ENCODE assay signal across 9 mouse cellular contexts in genomic region chr12:56636534-56637180, GRCm38 (mm10). TPM values are rescaled to one million over a fixed set of nuclear protein-coding genes. Genes with fewer than 3 reads are reported as not detected.
DNase-seq lines count a peak whose midpoint lies in the region; ATAC-seq and TF ChIP-seq lines count a peak whose summit lies in the region.
"Had no signal": no experiment of that assay in that cellular context is flagged by ENCODE, and none has a peak within 500 bp of the region (broad histone marks: within the 10 kb centered on the region; RNA-seq: fewer than 3 reads in every experiment).

No protein-coding gene starts in this region.

- peak; percentile 68 for TF ChIP-seq RAD21 in CH12.LX (IDR thresholded peaks at IDR 0.05; ENCODE audit: low read depth, low read length)

- ATAC-seq in hindbrain, embryonic 13.5 days (ENCODE audit: low FRiP score): peak; percentile 88

- no peak for TF ChIP-seq EP300 in CH12.LX (IDR thresholded peaks at IDR 0.05; ENCODE audit: low read length)

- DNase-seq in CH12.LX (ENCODE audit: extremely low read depth): peak; percentile 61
- peak; percentile 70 for DNase-seq in ZHBTc4 (ENCODE audit: low read depth, low spot score)
- peak; percentile 68 for DNase-seq in forebrain, embryonic 10.5 days (ENCODE audit: extremely low spot score, low spot score)
- DNase-seq in layer of hippocampus, adult 9-10 months (ENCODE audit: low spot score): peak; percentile 44
- DNase-seq in lung, postnatal 14 days: peak; percentile 22
- DNase-seq in thymus, postnatal 4 days: no peak

- H3K27me3 ChIP-seq in CH12.LX (replicated peaks): no peaks in the 10 kb centered on the region
- peaks cover 52% of the 10 kb centered on the region for H3K27me3 ChIP-seq in forebrain, embryonic 10.5 days (ENCODE audit: poor library complexity, severe bottlenecking)
- H3K27me3 ChIP-seq in hindbrain, embryonic 13.5 days: peaks cover 55% of the 10 kb centered on the region
- no peaks in the 10 kb centered on the region for H3K27me3 ChIP-seq in small intestine, adult 2 months (ENCODE audit: control insufficient read depth, insufficient read depth, low read length)

- WGBS in forebrain, embryonic 10.5 days: 23% methylated on average over 14 of the region's 14 CpGs
- WGBS in hindbrain, embryonic 13.5 days: 25% methylated on average over 14 of the region's 14 CpGs
- 25% methylated on average over 14 of the region's 14 CpGs for WGBS in small intestine, adult 2 months

- no peaks in the 10 kb centered on the region for H3K79me2 ChIP-seq in CH12.LX (replicated peaks; ENCODE audit: control insufficient read depth, extremely low read depth, insufficient read depth, poor library complexity, severe bottlenecking)

- peak overlapping the region in 1 of 3 experiments; percentile 29 for H3K4me3 ChIP-seq in CH12.LX (replicated peaks in 1 of 3; ENCODE audit: low read depth in 2 of 3, low read length in 2 of 3, poor library complexity in 1 of 3)
- peak overlapping the region; percentile 36 for H3K4me3 ChIP-seq in forebrain, embryonic 10.5 days
- no peak overlapping the region for H3K4me3 ChIP-seq in hindbrain, embryonic 13.5 days
- no peak overlapping the region for H3K4me3 ChIP-seq in small intestine, adult 2 months (ENCODE audit: low read depth, low read length)

- in situ Hi-C loops in CH12.LX (cut with MboI; ENCODE audit: low pct_ligation_motif_present, low pct_unique_long_range_greater_than_20kb, low sequenced_read_pairs): no loop called here

- H3K36me3 ChIP-seq in CH12.LX (replicated peaks in 1 of 2; ENCODE audit: control insufficient read depth in 1 of 2, insufficient read depth in 1 of 2, low read length in 1 of 2): no peaks in the 10 kb centered on the region
- no peaks in the 10 kb centered on the region for H3K36me3 ChIP-seq in forebrain, embryonic 10.5 days (replicated peaks)
- no peaks in the 10 kb centered on the region for H3K36me3 ChIP-seq in hindbrain, embryonic 13.5 days
- no peaks in the 10 kb centered on the region for H3K36me3 ChIP-seq in small intestine, adult 2 months (ENCODE audit: control insufficient read depth, insufficient read depth, low read length)

- peak overlapping the region; percentile 44; the same call in 1 of the 2 replicates for H3K9ac ChIP-seq in CH12.LX (ENCODE audit: insufficient read depth, low read depth)
- no peak overlapping the region for H3K9ac ChIP-seq in hindbrain, embryonic 13.5 days

- TF ChIP-seq CTCF in CH12.LX (conservative IDR thresholded peaks at IDR 0.05 in 1 of 2, IDR thresholded peaks at IDR 0.05 in 1 of 2; ENCODE audit: low read depth in 2 of 2, low read length in 2 of 2): peak; percentile 79 to 82
- peak; percentile 24; the same call in 1 of the 2 replicates for TF ChIP-seq CTCF in small intestine, adult 2 months (IDR thresholded peaks at IDR 0.05; ENCODE audit: extremely low read depth, insufficient read length, insufficient replicate concordance, low read depth, low read length)

- no peaks in the 10 kb centered on the region for H3K9me3 ChIP-seq in CH12.LX (replicated peaks; ENCODE audit: low read length)
- no peaks in the 10 kb centered on the region for H3K9me3 ChIP-seq in forebrain, embryonic 10.5 days
- no peaks in the 10 kb centered on the region for H3K9me3 ChIP-seq in hindbrain, embryonic 13.5 days

- dilution Hi-C loops in CH12.LX (cut with MboI; ENCODE audit: extremely low pct_ligation_motif_present, extremely low pct_unique_long_range_greater_than_20kb, low sequenced_read_pairs): no loop called here

- no peak overlapping the region for H3K27ac ChIP-seq in CH12.LX (ENCODE audit: insufficient read depth, low read depth)
- no peak overlapping the region for H3K27ac ChIP-seq in forebrain, embryonic 10.5 days
- H3K27ac ChIP-seq in hindbrain, embryonic 13.5 days: no peak overlapping the region
- no peak overlapping the region for H3K27ac ChIP-seq in small intestine, adult 2 months (ENCODE audit: insufficient read depth, low read depth, low read length)

- H3K4me1 ChIP-seq in CH12.LX (ENCODE audit: control insufficient read depth in 1 of 2, insufficient read depth in 2 of 2): no peaks in the 10 kb centered on the region
- peaks cover 7% of the 10 kb centered on the region; the same call in 1 of the 2 replicates for H3K4me1 ChIP-seq in forebrain, embryonic 10.5 days
- no peaks in the 10 kb centered on the region; the same call in 1 of the 2 replicates for H3K4me1 ChIP-seq in hindbrain, embryonic 13.5 days (replicated peaks)
- H3K4me1 ChIP-seq in small intestine, adult 2 months (ENCODE audit: control insufficient read depth, insufficient read depth, insufficient read length, low read length): no peaks in the 10 kb centered on the region

- TF ChIP-seq POLR2A in CH12.LX (IDR thresholded peaks at IDR 0.05; ENCODE audit: low read depth, low read length): no peak
- no peak for TF ChIP-seq POLR2A in small intestine, adult 2 months (IDR thresholded peaks at IDR 0.05; ENCODE audit: low read depth, low read length)

- H3K4me2 ChIP-seq in CH12.LX (ENCODE audit: insufficient read depth, low read depth, poor library complexity, severe bottlenecking): peak overlapping the region; percentile 100
- peak overlapping the region; percentile 44 for H3K4me2 ChIP-seq in hindbrain, embryonic 13.5 days

TF ChIP-seq in CH12.LX, 34 proteins besides CTCF, POLR2A, EP300 and RAD21:
- TF ChIP-seq MAX (IDR thresholded peaks at IDR 0.05; ENCODE audit: low read length): no peak
- TF ChIP-seq NELFE (IDR thresholded peaks at IDR 0.05; ENCODE audit: low read depth, low read length): 0 out of 2 replicates have a peak, but pooled peaks have one; percentile 22
- TF ChIP-seq SMC3 (IDR thresholded peaks at IDR 0.05; ENCODE audit: low read depth, low read length): peak; percentile 47
- TF ChIP-seq RCOR1 (conservative IDR thresholded peaks at IDR 0.05; ENCODE audit: low read depth, low read length): no peak
- no peak for TF ChIP-seq E2F4 (IDR thresholded peaks at IDR 0.05; ENCODE audit: insufficient replicate concordance, low read depth, low read length)

RNA-seq across cellular contexts. Expression of gene Nkx2-9, which starts 23.6 kb away (rescaled TPM):
- total RNA-seq in CH12.LX (2012; rRNA removed) (not detected in 2 replicates), CH12.LX (2014; rRNA removed) (not detected in 2 replicates)
- not detected in 2 replicates for polyA plus RNA-seq in CH12.LX (2012; ENCODE audit: insufficient read length, low read depth)
- polyA plus RNA-seq in forebrain, embryonic 10.5 days (2016; fragmentation: Nextera tagmentation; extraction: Ambion mirVana): 3.0 and 3.6 TPM in 2 replicates
- polyA plus RNA-seq in hindbrain, embryonic 13.5 days (2015; fragmentation: Nextera tagmentation; extraction: Ambion mirVana): 0.31 TPM in 1 of 2 replicates, not detected in the other
- polyA plus RNA-seq in small intestine, adult 2 months (2012; rRNA removed): 0.15 and 0.27 TPM in 2 replicates
- polyA plus RNA-seq: spleen, adult 2 months had no signal

RNA-seq across cellular contexts. Expression of gene Pax9, which starts 54.9 kb away (rescaled TPM):
- total RNA-seq in CH12.LX (2012; rRNA removed) (not detected in 2 replicates), CH12.LX (2014; rRNA removed) (not detected in 2 replicates)
- polyA plus RNA-seq in CH12.LX (2012; ENCODE audit: insufficient read length, low read depth): 0.05 and 0.06 TPM in 2 replicates
- polyA plus RNA-seq in forebrain, embryonic 10.5 days (2016; fragmentation: Nextera tagmentation; extraction: Ambion mirVana): 1.3 and 1.4 TPM in 2 replicates
- 0.05 and 0.23 TPM in 2 replicates for polyA plus RNA-seq in hindbrain, embryonic 13.5 days (2015; fragmentation: Nextera tagmentation; extraction: Ambion mirVana)
- not detected in 2 replicates for polyA plus RNA-seq in small intestine, adult 2 months (2012; rRNA removed)
- polyA plus RNA-seq: spleen, adult 2 months had no signal
